Mouse (Mus musculus) stomach, postnatal 0 days (tissue): Measurements from ENCODE around the gene Trpm8.

Experiments
- CTCF ChIP-seq: IDR thresholded peaks from 2 replicates; pipeline ENCODE4 v1.5.1; 2016; ENCODE audit warnings: antibody characterized with exemption, low read depth, mild to moderate bottlenecking, moderate library complexity
- EP300 ChIP-seq: optimal IDR thresholded peaks from 2 replicates; pipeline ENCODE3; 2016; ENCODE audit warnings: antibody characterized with exemption

- TF ChIP-seq CTCF = no peak
- no peak for TF ChIP-seq EP300
Observed at GRCm38 (mm10) chr1:88292057-88292456, 14.6 kb downstream of the Trpm8 start.
